Mouse (Mus musculus) cerebellum, adult 11 months (tissue): ENCODE measurements at regions not wholly inside any gene's neighbourhood (a gene's known extent, or its start where the extent isn't known, plus 50 kb on each side); places are given as distances from the start of the nearest gene placed in this dataset.

Experiments used
- DNase-seq: peaks from one replicate; pipeline ENCODE4 v3.0.0; 2022

GRCm38 (mm10) chr10:39216142-39216904 is 52.7 kb upstream of the Ccn6 start:
- no peak for DNase-seq

- no peak for DNase-seq
Measured at GRCm38 (mm10) chr10:39214563-39214962, 51.0 kb upstream of the Ccn6 start.
